Mouse (Mus musculus) left cerebral cortex, postnatal 10 days (tissue): ENCODE measurements around the gene Amz2. TPM values are rescaled to one million over a fixed set of nuclear protein-coding genes. Genes with fewer than 3 reads are reported as not detected.
"Not testable (repeated sequence)": the region's sequence is repeated elsewhere in the genome, so short reads cannot be mapped to it uniquely, and the experiment has no call there.

Experiments used
- DNase-seq, 2 experiments: peaks; one replicate each; pipeline ENCODE4 v3.0.0; 2021 to 2022; ENCODE audit warnings: low spot score in 2 of 2, mixed read lengths in 1 of 2; ENCODE audit errors: extremely low spot score in 1 of 2
- intact Hi-C: fragments of 180-260 bp; cut with DNase I; formaldehyde crosslinking; loops from one replicate; pipeline ENCODE4 v1.15.1; 2025
- total RNA-seq, 2 experiments: library from RNA; stranded (reverse); gene quantifications; 2 replicates each; pipeline ENCODE4 v1.2.3; 2021

The Amz2 gene
- total RNA-seq, 2 experiments from 2014 or later = 88.6 to 96.2 TPM

GRCm38 (mm10) chr11:109479575-109480285 lies 54.0 kb downstream of the Amz2 start:
- intact Hi-C loops = no loop called here

GRCm38 (mm10) chr11:109480440-109480839 lies 54.7 kb downstream of the Amz2 start:
- no peak for DNase-seq
- intact Hi-C loops = no loop called here

More at GRCm38 (mm10) chr11:109479575-109480285, 54.0 kb downstream of the Amz2 start:
- DNase-seq = no peak

GRCm38 (mm10) chr11:109485398-109486045 lies 59.8 kb downstream of the Amz2 start:
- peak in 1 of 2 experiments; percentile 85 for DNase-seq
- intact Hi-C loops = no loop called here

- no peak for DNase-seq
- intact Hi-C loops = no loop called here
Observed at GRCm38 (mm10) chr11:109487111-109487510, 61.4 kb downstream of the Amz2 start.

- intact Hi-C loops = no loop called here
- no peak for DNase-seq
Observed at GRCm38 (mm10) chr11:109487991-109488684, 62.4 kb downstream of the Amz2 start.

- no peak for DNase-seq
- intact Hi-C loops = no loop called here
Observed at GRCm38 (mm10) chr11:109489763-109490162, 64.0 kb downstream of the Amz2 start.

GRCm38 (mm10) chr11:109491844-109492243 lies 66.1 kb downstream of the Amz2 start:
- intact Hi-C loops = no loop called here
- no peak for DNase-seq

- intact Hi-C loops, DNase-seq: not testable (repeated sequence)
Observed at GRCm38 (mm10) chr11:109492847-109493464, 67.2 kb downstream of the Amz2 start.

- DNase-seq = no peak
- intact Hi-C loops = no loop called here
Observed at GRCm38 (mm10) chr11:109494890-109495770, 69.4 kb downstream of the Amz2 start.

GRCm38 (mm10) chr11:109495771-109496474 lies 70.2 kb downstream of the Amz2 start:
- peak in 1 of 2 experiments; percentile 44 for DNase-seq
- intact Hi-C loops = no loop called here

- intact Hi-C loops = no loop called here
- no peak for DNase-seq
Observed at GRCm38 (mm10) chr11:109496475-109496993, 70.8 kb downstream of the Amz2 start.

- no peak for DNase-seq
Observed at GRCm38 (mm10) chr11:109496996-109497714, 71.4 kb downstream of the Amz2 start.

GRCm38 (mm10) chr11:109497990-109498389 lies 72.2 kb downstream of the Amz2 start:
- intact Hi-C loops = no loop called here

More at GRCm38 (mm10) chr11:109496996-109497714, 71.4 kb downstream of the Amz2 start:
- intact Hi-C loops = no loop called here

GRCm38 (mm10) chr11:109500206-109500605 lies 74.5 kb downstream of the Amz2 start:
- peak in 1 of 2 experiments; percentile 47 for DNase-seq
- intact Hi-C loops = no loop called here

More at GRCm38 (mm10) chr11:109497990-109498389, 72.2 kb downstream of the Amz2 start:
- DNase-seq = no peak
